Mouse (Mus musculus) adrenal gland, adult 8-10 months (tissue): Measurements from ENCODE around the gene Dusp28. TPM values are rescaled to one million over a fixed set of nuclear protein-coding genes. Genes with fewer than 3 reads are reported as not detected.

Source experiments
- DNase-seq: peaks from one replicate; pipeline ENCODE4 v3.0.0; 2022
- total RNA-seq, 4 experiments: library from RNA; stranded (reverse); gene quantifications; 2 replicates each; pipeline ENCODE4 v1.2.4; 2022

The Dusp28 gene
- total RNA-seq, 4 experiments from 2014 or later = 16.2 to 17.9 (median 16.3) TPM

DNA sequence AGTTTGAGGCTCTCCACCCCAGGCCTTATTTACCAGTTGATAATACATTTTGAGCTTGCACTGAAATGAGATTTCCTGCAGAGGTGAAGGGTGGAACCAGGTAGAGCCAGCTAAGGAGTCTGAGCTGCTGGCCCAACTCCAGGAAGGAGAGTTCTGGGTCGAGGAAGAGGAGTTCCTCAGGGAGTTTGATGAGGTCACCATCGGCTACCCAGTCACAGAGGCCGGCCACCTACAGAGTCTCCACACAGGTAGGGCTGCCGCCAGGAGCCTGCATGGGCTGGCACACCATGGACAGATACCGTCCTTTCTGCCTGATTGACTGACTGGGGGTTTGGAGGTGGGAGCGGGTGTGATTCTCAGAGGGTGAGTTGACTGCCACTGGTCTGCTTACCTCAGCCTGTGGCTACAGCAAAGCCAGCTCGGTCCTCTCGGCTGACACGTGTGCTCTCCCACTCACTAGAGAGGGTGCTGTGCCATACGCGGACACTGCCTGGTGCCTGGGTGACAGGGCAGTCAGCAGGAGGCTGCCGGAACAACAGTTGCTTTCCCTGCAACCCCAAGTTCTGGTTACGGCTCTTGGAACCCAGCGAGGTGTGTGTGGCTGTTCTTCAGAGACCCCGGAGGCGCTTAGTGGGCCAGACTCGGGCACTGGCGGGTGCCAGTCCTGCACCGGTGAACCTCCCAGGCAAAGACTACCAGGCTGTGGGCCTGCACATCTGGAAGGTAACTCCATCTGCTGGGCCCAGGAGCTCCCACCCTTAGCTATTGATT lies 36.6 kb downstream of the Dusp28 start:
- DNase-seq = no peak

DNA sequence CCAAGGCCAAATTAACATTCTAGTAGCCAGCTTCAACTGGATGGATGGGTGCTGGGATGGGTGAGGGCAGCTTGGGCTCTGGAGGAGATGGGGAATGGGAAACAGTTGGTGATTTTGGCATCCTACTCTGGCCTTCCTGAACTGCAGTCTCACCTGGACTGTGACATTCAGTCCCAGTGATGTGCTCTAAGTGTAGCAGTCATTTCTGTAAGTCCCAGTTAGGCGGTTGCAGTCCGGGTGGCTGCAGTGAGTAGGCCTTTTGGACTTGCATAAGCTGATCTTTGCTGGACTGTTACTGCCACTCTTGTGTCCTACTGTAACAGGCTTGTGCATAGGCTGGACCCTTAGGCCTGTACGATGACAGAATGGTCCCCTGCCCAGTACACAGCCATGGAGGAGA lies 41.2 kb downstream of the Dusp28 start:
- no peak for DNase-seq

- no peak for DNase-seq
Observed at GRCm38 (mm10) chr1:92949426-92949825, 42.6 kb downstream of the Dusp28 start.

DNA sequence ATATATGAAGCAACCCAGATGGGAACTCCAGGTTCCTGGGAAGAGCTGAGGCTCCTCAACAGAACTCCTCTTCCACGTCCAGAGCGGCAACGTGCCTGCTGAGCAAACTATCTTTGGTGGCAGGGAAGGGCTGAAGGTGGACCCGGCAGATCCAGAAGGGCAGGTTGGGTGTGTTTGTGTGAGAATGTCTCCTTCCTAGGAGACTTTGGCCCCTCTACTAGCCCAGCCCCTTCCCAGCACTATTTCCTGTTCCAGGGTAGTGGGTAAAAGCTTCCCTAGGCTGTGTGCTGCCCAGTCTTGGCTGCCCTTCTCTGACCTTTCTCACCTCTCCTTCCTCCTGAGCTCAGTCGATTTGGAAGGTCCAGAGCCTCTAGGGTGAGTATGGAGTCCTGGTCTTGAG lies 43.8 kb downstream of the Dusp28 start, which contains the start of gene Gpr35:
Gene Gpr35 (plus strand): TSS at position 259 of the 400 bp plus-strand sequence.
- no peak for DNase-seq

DNA sequence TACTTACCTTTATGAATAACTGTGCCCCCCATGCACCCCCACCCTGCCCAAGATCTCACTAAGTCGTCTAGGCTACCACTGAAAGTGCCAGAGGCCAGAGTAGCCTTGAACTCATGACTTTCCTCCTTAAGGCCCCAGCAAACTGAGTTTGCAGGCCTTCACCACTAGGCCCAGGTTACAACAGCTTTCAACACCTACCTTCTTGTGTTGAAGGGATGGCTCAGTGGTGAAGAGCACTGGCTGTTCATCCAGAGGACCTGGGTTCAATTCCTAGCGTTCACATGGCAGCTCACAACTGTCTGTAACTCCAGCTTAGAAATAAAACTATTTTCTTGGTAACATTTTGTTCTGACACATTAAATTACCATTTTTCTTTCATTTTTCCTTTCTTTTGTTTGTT lies 46.9 kb downstream of the Dusp28 start:
- no peak for DNase-seq

DNA sequence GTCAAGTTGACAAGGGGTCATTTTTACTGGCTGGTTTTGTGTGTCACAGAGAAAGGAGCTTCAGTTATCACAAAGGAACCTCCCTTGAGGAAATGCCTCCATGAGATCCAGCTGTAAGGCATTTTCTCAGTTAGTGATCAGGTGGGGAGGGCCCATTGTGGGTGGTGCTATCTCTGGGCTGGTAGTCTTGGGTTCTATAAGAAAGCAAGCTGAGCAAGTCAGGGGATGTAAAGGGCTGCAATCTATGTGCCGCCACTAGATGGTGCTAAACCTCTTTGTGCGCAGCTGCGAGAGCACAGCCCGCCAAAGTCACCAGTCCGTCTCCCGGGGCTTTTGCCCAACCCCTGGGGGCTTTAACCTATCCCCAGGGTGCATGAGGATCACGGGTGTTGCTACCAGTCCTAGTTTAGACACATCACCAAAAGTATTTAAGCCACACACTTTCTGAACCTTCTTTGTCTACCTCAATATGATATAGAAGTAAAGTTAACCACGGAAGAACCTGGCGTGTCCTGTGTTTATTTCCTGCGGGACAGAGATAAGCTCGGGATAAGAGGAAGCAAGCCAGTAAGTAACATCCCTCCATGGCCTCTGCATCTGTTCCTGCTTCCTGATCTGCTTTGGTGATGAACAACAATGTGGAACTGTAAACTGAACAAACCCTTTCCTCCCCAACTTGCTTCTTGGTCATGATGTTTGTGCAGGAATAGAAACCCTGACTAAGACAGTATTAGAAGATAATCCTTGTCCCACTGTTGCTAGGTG lies 50.0 kb downstream of the Dusp28 start:
- peak; percentile 53 for DNase-seq

Other genes starting within 250 kb of the Dusp28 start
- gene Gpc1, start 75.3 kb upstream of the Dusp28 start, total RNA-seq = 10 to 100 TPM; 66.2 to 86.0 (median 72.4) TPM
- 1 to 10 TPM; 1.0 to 1.9 (median 1.3) TPM for gene Ankmy1, start 4.1 kb upstream of the Dusp28 start, total RNA-seq
- gene Rnpepl1, start 3.8 kb downstream of the Dusp28 start, total RNA-seq = 10 to 100 TPM; 64.1 to 84.4 (median 76.6) TPM
- gene Capn10, start 27.4 kb downstream of the Dusp28 start, total RNA-seq = 10 to 100 TPM; 17.3 to 27.2 (median 24.3) TPM
- gene Gpr35, start 43.9 kb downstream of the Dusp28 start, total RNA-seq = 1 to 10 TPM in 1 of 4 experiments, under 1 TPM in 3; 0.58 to 1.8 (median 0.87) TPM
- under 1 TPM in 1 of 4 experiments, not detected in 3; 0.87 TPM for gene Aqp12, start 99.4 kb downstream of the Dusp28 start, total RNA-seq
- gene Kif1a, start 195.0 kb downstream of the Dusp28 start, total RNA-seq = 10 to 100 TPM; 55.1 to 76.1 (median 69.1) TPM
- under 1 TPM in 1 of 4 experiments, not detected in 3; 0.26 TPM for gene Agxt, start 228.3 kb downstream of the Dusp28 start, total RNA-seq